Mouse (Mus musculus): ENCODE results near the gene Ghrl. TPM values are rescaled to one million over a fixed set of nuclear protein-coding genes. Genes with fewer than 3 reads are reported as not detected.

The Ghrl gene
- polyA plus RNA-seq (2015; fragmentation: Nextera tagmentation; extraction: Ambion mirVana) = 0.89 and 1.2 TPM in 2 replicates

DNA sequence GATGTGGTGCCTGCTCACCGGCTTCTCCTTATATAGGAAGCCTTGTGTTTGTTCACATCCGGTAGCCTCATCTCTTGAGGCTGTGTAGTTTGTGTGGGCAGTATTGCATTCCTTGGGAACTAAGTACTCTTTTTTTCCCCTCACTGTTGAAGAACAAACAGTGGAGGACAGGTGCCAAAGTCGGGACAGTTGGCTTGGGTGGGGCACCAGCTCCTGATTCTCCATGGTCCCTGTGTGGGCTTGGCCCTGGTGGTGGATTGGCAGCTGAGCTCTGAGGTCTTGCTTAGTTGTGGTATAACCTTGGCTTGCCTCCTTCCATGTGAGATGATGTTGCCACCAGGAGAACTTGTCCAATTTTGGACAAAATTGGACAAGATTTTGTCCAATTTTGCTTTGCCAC lies at the start of gene Ghrl:
Gene Ghrl (minus strand): TSS at position 3 of the 400 bp plus-strand sequence.

GRCm38 (mm10) chr6:113740236-113741217 lies 20.8 kb upstream of the Ghrl start, which contains the start of gene Sec13:
Sec13 (minus strand) TSS chr6:113740743.

DNA sequence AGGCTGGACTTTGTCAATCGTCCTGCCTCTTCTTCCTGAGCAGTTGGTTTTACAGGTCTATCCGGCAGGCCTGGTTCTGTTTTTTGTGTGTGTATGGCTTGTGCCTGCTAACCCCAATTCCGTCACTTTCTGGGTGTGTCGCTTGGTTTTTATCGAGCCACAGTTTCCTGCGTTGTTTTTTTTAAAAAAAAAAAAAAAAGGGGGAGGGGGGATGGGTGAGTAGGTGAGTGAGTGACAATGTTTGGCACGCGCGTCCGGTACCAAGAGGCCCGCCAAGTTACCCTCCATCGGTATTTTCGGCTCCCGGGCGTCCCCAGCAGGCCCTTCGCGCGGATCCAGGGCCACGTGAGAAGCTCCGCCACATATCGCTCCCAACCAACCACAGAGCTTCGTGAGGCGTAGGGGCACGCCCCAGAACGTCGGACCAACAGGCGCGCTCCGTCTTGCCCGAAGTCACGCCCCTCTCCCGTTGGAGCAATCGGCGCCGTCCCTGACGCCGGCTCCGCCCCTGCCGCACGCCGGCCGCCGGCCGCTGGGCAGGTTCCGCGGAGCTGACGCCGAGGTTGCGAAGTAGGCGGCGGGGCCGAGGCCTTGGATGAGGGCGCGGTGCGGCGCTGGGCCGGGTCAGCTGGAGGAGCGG lies 23.0 kb downstream of the Ghrl start, which contains the start of gene Tatdn2:
Gene Tatdn2 (plus strand): TSS at position 469 of the 640 bp plus-strand sequence.

Other genes with a start within 250 kb of the Ghrl start
- gene Il17rc, start 248.5 kb downstream of the Ghrl start, polyA plus RNA-seq (2015; fragmentation: Nextera tagmentation; extraction: Ambion mirVana) = 4.9 and 6.2 TPM in 2 replicates
- 4.4 and 7.4 TPM in 2 replicates for gene Creld1, start 236.6 kb downstream of the Ghrl start, polyA plus RNA-seq (2015; fragmentation: Nextera tagmentation; extraction: Ambion mirVana)
- 0.05 and 0.11 TPM in 2 replicates for gene Prrt3, start 217.9 kb downstream of the Ghrl start, polyA plus RNA-seq (2015; fragmentation: Nextera tagmentation; extraction: Ambion mirVana)
- 53.2 and 56.0 TPM in 2 replicates for gene Emc3, start 188.2 kb downstream of the Ghrl start, polyA plus RNA-seq (2015; fragmentation: Nextera tagmentation; extraction: Ambion mirVana)
- 11.9 and 15.6 TPM in 2 replicates for gene Fancd2, start 188.2 kb downstream of the Ghrl start, polyA plus RNA-seq (2015; fragmentation: Nextera tagmentation; extraction: Ambion mirVana)
- 0.37 TPM in 1 of 2 replicates, not detected in the other for gene Fancd2os, start 119.2 kb downstream of the Ghrl start, polyA plus RNA-seq (2015; fragmentation: Nextera tagmentation; extraction: Ambion mirVana)
- gene Brk1, start 115.1 kb downstream of the Ghrl start, polyA plus RNA-seq (2015; fragmentation: Nextera tagmentation; extraction: Ambion mirVana) = 138 and 155 TPM in 2 replicates
- gene Vhl, start 95.9 kb downstream of the Ghrl start, polyA plus RNA-seq (2015; fragmentation: Nextera tagmentation; extraction: Ambion mirVana) = 16.0 and 19.0 TPM in 2 replicates
- gene Irak2, start 81.4 kb downstream of the Ghrl start, polyA plus RNA-seq (2015; fragmentation: Nextera tagmentation; extraction: Ambion mirVana) = 6.9 and 9.2 TPM in 2 replicates
- gene Tatdn2, start 22.8 kb downstream of the Ghrl start, polyA plus RNA-seq (2015; fragmentation: Nextera tagmentation; extraction: Ambion mirVana) = 0.74 and 1.2 TPM in 2 replicates
- 108 and 113 TPM in 2 replicates for gene Sec13, start 20.9 kb upstream of the Ghrl start, polyA plus RNA-seq (2015; fragmentation: Nextera tagmentation; extraction: Ambion mirVana)

Measured in spleen, postnatal 0 days (tissue).